Mouse (Mus musculus): ENCODE results near the gene Rnase13. TPM values are rescaled to one million over a fixed set of nuclear protein-coding genes. Genes with fewer than 3 reads are reported as not detected.
A peak's percentile ranks its signal among the peaks of the same experiment; 100 is the strongest.

Rnase13 gene
- polyA plus RNA-seq, 1 experiment = not detected

DNA sequence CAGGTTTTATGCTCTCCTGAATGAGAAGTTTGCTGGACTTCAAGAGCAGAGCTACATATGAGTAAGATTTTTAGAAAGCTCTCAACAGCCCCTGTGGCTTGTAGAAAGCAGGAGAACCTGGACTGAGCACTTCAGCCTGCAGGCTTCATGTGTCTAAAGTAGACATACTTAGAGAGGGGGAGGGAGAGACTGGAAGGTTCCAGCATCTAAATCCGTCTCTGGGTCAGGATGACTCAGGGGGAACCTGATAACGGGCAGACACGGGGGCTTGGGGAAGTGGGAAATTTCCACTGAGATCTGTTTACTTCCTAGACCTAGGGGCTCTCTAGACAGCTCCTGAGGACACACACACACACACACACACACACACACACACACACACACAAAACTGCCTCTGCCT lies 7.5 kb downstream of the Rnase13 start:
- TF ChIP-seq CTCF (IDR thresholded peaks at IDR 0.05; ENCODE audit: borderline replicate concordance, control insufficient read depth, extremely low read depth, insufficient read depth, low read length, poor library complexity) = no peak
- TF ChIP-seq POLR2A (IDR thresholded peaks at IDR 0.05; ENCODE audit: control insufficient read depth, extremely low read depth, insufficient read depth, low read length, poor library complexity) = no peak
- no peaks in the 10 kb centered on the region for H3K36me3 ChIP-seq (ENCODE audit: control insufficient read depth, insufficient read depth, low read length)
- no peaks in the 10 kb centered on the region for H3K27me3 ChIP-seq (ENCODE audit: control insufficient read depth, insufficient read depth, low read length)
- no peak overlapping the region for H3K4me3 ChIP-seq (ENCODE audit: control insufficient read depth, insufficient read depth, low read length)
- H3K27ac ChIP-seq (ENCODE audit: control insufficient read depth, insufficient read depth, low read length) = no peak overlapping the region
- no peak for DNase-seq
- H3K4me1 ChIP-seq (replicated peaks; ENCODE audit: control insufficient read depth, insufficient read depth, low read length) = peaks cover 17% of the 10 kb centered on the region
- 39% methylated on average over 3 of the region's 3 CpGs for WGBS

DNA sequence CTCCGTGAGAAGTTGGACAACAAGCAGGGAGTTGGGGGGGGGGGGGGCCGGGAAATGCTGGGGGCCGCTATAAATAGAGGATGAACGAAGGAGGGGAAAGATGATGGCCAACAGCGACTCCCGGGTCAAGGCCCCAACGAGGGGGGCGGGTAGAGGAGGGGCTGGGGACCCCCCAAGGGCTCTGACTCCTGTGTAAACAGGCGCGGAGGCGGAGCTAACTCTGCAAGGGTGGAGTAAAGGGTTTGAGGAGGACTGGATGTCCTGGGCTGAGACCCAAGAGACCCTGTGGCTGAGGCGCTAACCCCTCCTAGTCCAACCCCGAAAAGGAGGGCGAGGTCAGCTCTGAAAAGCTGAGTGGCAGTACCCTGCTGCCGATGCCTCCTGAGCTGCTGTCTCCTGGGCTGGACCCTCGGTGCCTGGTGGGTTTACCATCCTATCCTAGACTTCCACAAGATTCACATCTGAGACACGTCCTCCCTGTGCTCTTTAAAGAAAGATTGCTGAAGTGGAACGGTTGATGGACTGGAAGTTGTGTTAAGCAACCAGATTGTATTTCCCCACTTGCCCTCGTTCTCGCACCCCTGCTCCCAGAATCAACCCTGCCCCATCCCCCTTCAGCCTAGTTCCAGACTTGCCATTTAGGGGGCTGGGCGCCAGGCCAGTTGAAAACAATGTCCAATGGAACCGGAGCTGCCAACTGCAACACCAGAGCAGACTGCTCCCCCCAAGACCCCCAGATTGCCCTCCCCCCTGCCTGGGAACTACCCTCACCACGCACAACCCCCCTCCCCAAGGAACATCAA lies 8.4 kb downstream of the Rnase13 start, which contains the start of gene Ndrg2:
Gene Ndrg2, minus strand, starts transcription at position 199 of the 803 bp plus-strand sequence.
- H3K27me3 ChIP-seq (ENCODE audit: control insufficient read depth, insufficient read depth, low read length) = no peaks in the 10 kb centered on the region
- H3K36me3 ChIP-seq (ENCODE audit: control insufficient read depth, insufficient read depth, low read length) = no peaks in the 10 kb centered on the region
- peak; percentile 67 for DNase-seq
- TF ChIP-seq CTCF (IDR thresholded peaks at IDR 0.05; ENCODE audit: borderline replicate concordance, control insufficient read depth, extremely low read depth, insufficient read depth, low read length, poor library complexity) = no peak
- no peak for TF ChIP-seq POLR2A (IDR thresholded peaks at IDR 0.05; ENCODE audit: control insufficient read depth, extremely low read depth, insufficient read depth, low read length, poor library complexity)
- WGBS = 21% methylated on average over 20 of the region's 23 CpGs
- H3K27ac ChIP-seq (ENCODE audit: control insufficient read depth, insufficient read depth, low read length) = peak within 1 kb of the TSS; percentile 88
- peak within 1 kb of the TSS; percentile 79 for H3K4me3 ChIP-seq (ENCODE audit: control insufficient read depth, insufficient read depth, low read length)
- H3K4me1 ChIP-seq (replicated peaks; ENCODE audit: control insufficient read depth, insufficient read depth, low read length) = peaks cover 17% of the 10 kb centered on the region

DNA sequence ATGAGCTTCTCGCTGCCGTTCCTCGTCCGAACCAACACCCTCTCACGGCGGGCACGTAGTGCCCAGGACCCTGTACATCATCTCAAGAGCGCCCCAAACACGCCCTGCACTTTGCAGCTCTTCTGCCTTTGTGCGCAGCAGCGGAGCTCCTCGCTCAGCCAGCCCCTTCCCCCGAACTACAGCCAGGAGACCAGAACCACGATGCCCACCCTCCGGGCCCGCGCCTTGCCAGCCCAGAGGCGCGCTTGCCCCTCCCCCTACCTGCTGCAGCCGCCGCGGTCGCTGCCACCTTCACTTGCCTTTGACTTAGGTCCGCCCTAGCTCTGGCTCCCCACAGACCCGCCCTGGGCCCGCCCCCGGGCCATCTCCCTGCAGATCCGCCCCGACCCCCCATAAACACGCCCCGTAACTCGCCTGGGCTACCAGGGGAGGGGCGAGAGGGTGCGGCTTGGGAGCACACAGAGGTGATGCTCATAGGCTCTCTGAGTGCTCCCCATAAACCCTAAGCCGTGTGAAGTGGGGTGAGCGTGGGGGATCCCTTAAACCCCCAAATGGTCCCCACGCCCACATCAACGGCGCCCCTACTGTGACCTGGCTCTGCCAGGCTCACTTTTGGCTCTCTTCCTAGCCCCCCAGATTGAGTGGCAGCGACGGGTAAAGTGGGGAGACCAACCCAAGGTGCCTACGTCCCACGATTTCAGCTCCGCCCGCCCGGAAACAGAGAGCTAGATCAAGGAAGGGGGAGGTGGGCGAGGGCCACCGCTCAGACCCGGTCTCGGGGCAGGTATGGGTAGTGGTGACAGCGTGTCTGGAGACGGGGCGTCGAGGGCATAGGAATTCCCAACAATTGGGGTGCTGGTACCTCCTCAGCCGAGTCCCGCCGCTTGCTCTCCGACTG lies 9.3 kb downstream of the Rnase13 start:
- no peaks in the 10 kb centered on the region for H3K36me3 ChIP-seq (ENCODE audit: control insufficient read depth, insufficient read depth, low read length)
- peak; percentile 96 for DNase-seq
- peak; percentile 74 for TF ChIP-seq POLR2A (IDR thresholded peaks at IDR 0.05; ENCODE audit: control insufficient read depth, extremely low read depth, insufficient read depth, low read length, poor library complexity)
- TF ChIP-seq CTCF (IDR thresholded peaks at IDR 0.05; ENCODE audit: borderline replicate concordance, control insufficient read depth, extremely low read depth, insufficient read depth, low read length, poor library complexity) = 0 out of 2 replicates have a peak, but pooled peaks have one; percentile 6
- H3K27ac ChIP-seq (ENCODE audit: control insufficient read depth, insufficient read depth, low read length) = peak overlapping the region; percentile 88
- H3K4me1 ChIP-seq (replicated peaks; ENCODE audit: control insufficient read depth, insufficient read depth, low read length) = peaks cover 17% of the 10 kb centered on the region
- no peaks in the 10 kb centered on the region for H3K27me3 ChIP-seq (ENCODE audit: control insufficient read depth, insufficient read depth, low read length)
- peak overlapping the region; percentile 79 for H3K4me3 ChIP-seq (ENCODE audit: control insufficient read depth, insufficient read depth, low read length)
- under 1% methylated on average over 58 of the region's 58 CpGs for WGBS

- TF ChIP-seq CTCF (IDR thresholded peaks at IDR 0.05; ENCODE audit: borderline replicate concordance, control insufficient read depth, extremely low read depth, insufficient read depth, low read length, poor library complexity) (no peak), POLR2A (IDR thresholded peaks at IDR 0.05; ENCODE audit: control insufficient read depth, extremely low read depth, insufficient read depth, low read length, poor library complexity) (no peak)
- Histone ChIP-seq H3K4me1 (replicated peaks; ENCODE audit: control insufficient read depth, insufficient read depth, low read length) (peaks cover 17% of the 10 kb centered on the region), H3K36me3 (ENCODE audit: control insufficient read depth, insufficient read depth, low read length) (no peaks in the 10 kb centered on the region), H3K27ac (ENCODE audit: control insufficient read depth, insufficient read depth, low read length) (peak overlapping the region; percentile 1; the same call in 1 of the 2 replicates), H3K27me3 (ENCODE audit: control insufficient read depth, insufficient read depth, low read length) (no peaks in the 10 kb centered on the region), H3K4me3 (ENCODE audit: control insufficient read depth, insufficient read depth, low read length) (peak overlapping the region; percentile 79)
- 37% methylated on average over 14 of the region's 14 CpGs for whole genome bisulfite sequencing
- DNase-seq = peak; percentile 15
Observed at GRCm38 (mm10) chr14:51912391-51913061, 10.0 kb downstream of the Rnase13 start.

- peaks cover 17% of the 10 kb centered on the region for H3K4me1 ChIP-seq (replicated peaks; ENCODE audit: control insufficient read depth, insufficient read depth, low read length)
- H3K27me3 ChIP-seq (ENCODE audit: control insufficient read depth, insufficient read depth, low read length) = no peaks in the 10 kb centered on the region
- H3K4me3 ChIP-seq (ENCODE audit: control insufficient read depth, insufficient read depth, low read length) = no peak overlapping the region
- 94% methylated on average over 10 of the region's 10 CpGs for WGBS
- TF ChIP-seq POLR2A (IDR thresholded peaks at IDR 0.05; ENCODE audit: control insufficient read depth, extremely low read depth, insufficient read depth, low read length, poor library complexity) = no peak
- TF ChIP-seq CTCF (IDR thresholded peaks at IDR 0.05; ENCODE audit: borderline replicate concordance, control insufficient read depth, extremely low read depth, insufficient read depth, low read length, poor library complexity) = no peak
- H3K27ac ChIP-seq (ENCODE audit: control insufficient read depth, insufficient read depth, low read length) = no peak overlapping the region
- DNase-seq = no peak
- H3K36me3 ChIP-seq (ENCODE audit: control insufficient read depth, insufficient read depth, low read length) = no peaks in the 10 kb centered on the region
Observed at GRCm38 (mm10) chr14:51911301-51911700, 11.3 kb downstream of the Rnase13 start.

DNA sequence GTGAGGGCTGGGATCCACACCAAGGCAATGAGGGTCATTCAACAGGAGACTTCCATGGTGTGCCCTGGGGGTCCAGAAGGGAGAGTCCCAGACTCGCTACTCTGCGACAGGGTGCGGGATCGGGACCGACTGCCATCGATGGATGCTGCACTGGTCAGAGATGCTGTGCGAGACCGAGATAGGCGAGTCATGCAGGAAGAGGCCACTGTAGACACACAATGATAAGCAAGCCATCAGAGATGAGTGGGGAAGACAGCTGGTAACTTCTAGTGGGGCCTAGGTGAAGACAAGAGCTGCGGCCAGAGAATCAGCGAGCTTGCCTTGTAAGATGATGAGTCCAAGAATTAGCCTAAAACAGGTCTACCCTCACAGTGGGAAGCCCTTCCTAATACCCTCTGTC lies 16.5 kb downstream of the Rnase13 start:
- TF ChIP-seq CTCF (IDR thresholded peaks at IDR 0.05; ENCODE audit: borderline replicate concordance, control insufficient read depth, extremely low read depth, insufficient read depth, low read length, poor library complexity) (no peak), POLR2A (IDR thresholded peaks at IDR 0.05; ENCODE audit: control insufficient read depth, extremely low read depth, insufficient read depth, low read length, poor library complexity) (no peak)
- H3K4me3 ChIP-seq (ENCODE audit: control insufficient read depth, insufficient read depth, low read length) = no peak overlapping the region
- no peak overlapping the region for H3K27ac ChIP-seq (ENCODE audit: control insufficient read depth, insufficient read depth, low read length)
- H3K4me1 ChIP-seq (replicated peaks; ENCODE audit: control insufficient read depth, insufficient read depth, low read length) = no peaks in the 10 kb centered on the region
- 95% methylated on average over 11 of the region's 11 CpGs for WGBS
- DNase-seq = no peak
- H3K27me3 ChIP-seq (ENCODE audit: control insufficient read depth, insufficient read depth, low read length) = no peaks in the 10 kb centered on the region
- H3K36me3 ChIP-seq (ENCODE audit: control insufficient read depth, insufficient read depth, low read length) = no peaks in the 10 kb centered on the region
